Mouse (Mus musculus): Measurements from ENCODE around the gene Atp10a. TPM values are rescaled to one million over a fixed set of nuclear protein-coding genes. Genes with fewer than 3 reads are reported as not detected.

The Atp10a gene
- polyA plus RNA-seq, 1 experiment from 2014 or later = 4.0 TPM

GRCm38 (mm10) chr7:58660046-58660445 lies 4.1 kb downstream of the Atp10a start:
- Histone ChIP-seq H3K4me1 (peaks cover 8% of the 10 kb centered on the region; the same call in 1 of the 2 replicates), H3K4me2 (peak overlapping the region; percentile 15; the same call in 1 of the 2 replicates), H3K9ac (no peak overlapping the region), H3K27ac (no peak overlapping the region), H3K4me3 (replicated peaks) (no peak overlapping the region), H3K27me3 (peaks cover 13% of the 10 kb centered on the region; the same call in 1 of the 2 replicates), H3K36me3 (replicated peaks) (no peaks in the 10 kb centered on the region), H3K9me3 (no peaks in the 10 kb centered on the region)
- no peak for ATAC-seq (ENCODE audit: low FRiP score)

GRCm38 (mm10) chr7:58660665-58661064 lies 4.7 kb downstream of the Atp10a start:
- peaks cover 8% of the 10 kb centered on the region; the same call in 1 of the 2 replicates for H3K4me1 ChIP-seq
- H3K9ac ChIP-seq = no peak overlapping the region
- ATAC-seq (ENCODE audit: low FRiP score) = no peak
- H3K27me3 ChIP-seq = peaks cover 13% of the 10 kb centered on the region; the same call in 1 of the 2 replicates
- no peak overlapping the region for H3K27ac ChIP-seq
- H3K4me3 ChIP-seq (replicated peaks) = no peak overlapping the region
- no peaks in the 10 kb centered on the region for H3K9me3 ChIP-seq
- no peak overlapping the region for H3K4me2 ChIP-seq
- WGBS = 96% methylated on average over 5 of the region's 5 CpGs
- no peaks in the 10 kb centered on the region for H3K36me3 ChIP-seq (replicated peaks)

- no peak for ATAC-seq (ENCODE audit: low FRiP score)
- WGBS = 91% methylated on average over 7 of the region's 7 CpGs
- H3K4me1 ChIP-seq = peaks cover 8% of the 10 kb centered on the region; the same call in 1 of the 2 replicates
- H3K4me3 ChIP-seq (replicated peaks) = no peak overlapping the region
- peaks cover 13% of the 10 kb centered on the region; the same call in 1 of the 2 replicates for H3K27me3 ChIP-seq
- H3K9me3 ChIP-seq = no peaks in the 10 kb centered on the region
- no peaks in the 10 kb centered on the region for H3K36me3 ChIP-seq (replicated peaks)
- no peak overlapping the region for H3K27ac ChIP-seq
- no peak overlapping the region for H3K4me2 ChIP-seq
- H3K9ac ChIP-seq = no peak overlapping the region
These were observed 5.1 kb downstream of the Atp10a start for GRCm38 (mm10) chr7:58661076-58661475.

- peaks cover 7% of the 10 kb centered on the region; the same call in 1 of the 2 replicates for H3K4me1 ChIP-seq
- no peak overlapping the region for H3K9ac ChIP-seq
- no peak for ATAC-seq (ENCODE audit: low FRiP score)
- H3K4me2 ChIP-seq = no peak overlapping the region
- H3K27ac ChIP-seq = no peak overlapping the region
- H3K36me3 ChIP-seq (replicated peaks) = peaks cover 4% of the 10 kb centered on the region; the same call in 1 of the 2 replicates
- H3K27me3 ChIP-seq = no peaks in the 10 kb centered on the region
- H3K4me3 ChIP-seq (replicated peaks) = no peak overlapping the region
- WGBS = 25% methylated on average over 1 of the region's 1 CpGs
- H3K9me3 ChIP-seq = no peaks in the 10 kb centered on the region
These were observed 12.7 kb downstream of the Atp10a start for GRCm38 (mm10) chr7:58668617-58669016.

- Histone ChIP-seq H3K4me2 (no peak overlapping the region), H3K27ac (no peak overlapping the region), H3K27me3 (no peaks in the 10 kb centered on the region), H3K9me3 (no peaks in the 10 kb centered on the region), H3K4me3 (replicated peaks) (no peak overlapping the region), H3K36me3 (replicated peaks) (peaks cover 4% of the 10 kb centered on the region; the same call in 1 of the 2 replicates), H3K4me1 (peaks cover 3% of the 10 kb centered on the region; the same call in 1 of the 2 replicates), H3K9ac (no peak overlapping the region)
- ATAC-seq (ENCODE audit: low FRiP score) = no peak
- 50% methylated on average over 3 of the region's 3 CpGs for WGBS
These were observed 20.1 kb downstream of the Atp10a start for GRCm38 (mm10) chr7:58676075-58676474.

GRCm38 (mm10) chr7:58677111-58677805 lies 21.3 kb downstream of the Atp10a start:
- no peak for ATAC-seq (ENCODE audit: low FRiP score)
- H3K36me3 ChIP-seq (replicated peaks) = no peaks in the 10 kb centered on the region
- no peaks in the 10 kb centered on the region for H3K27me3 ChIP-seq
- H3K4me1 ChIP-seq = peaks cover 3% of the 10 kb centered on the region; the same call in 1 of the 2 replicates
- no peak overlapping the region for H3K4me3 ChIP-seq (replicated peaks)
- no peak overlapping the region for H3K27ac ChIP-seq
- no peak overlapping the region for H3K4me2 ChIP-seq
- no peaks in the 10 kb centered on the region for H3K9me3 ChIP-seq
- no peak overlapping the region for H3K9ac ChIP-seq
- WGBS = 72% methylated on average over 5 of the region's 5 CpGs

- no peaks in the 10 kb centered on the region for H3K36me3 ChIP-seq (replicated peaks)
- H3K4me1 ChIP-seq = peaks cover 8% of the 10 kb centered on the region; the same call in 1 of the 2 replicates
- no peak for ATAC-seq (ENCODE audit: low FRiP score)
- H3K9me3 ChIP-seq = no peaks in the 10 kb centered on the region
- 80% methylated on average over 1 of the region's 1 CpGs for WGBS
- H3K4me2 ChIP-seq = no peak overlapping the region
- H3K9ac ChIP-seq = no peak overlapping the region
- no peaks in the 10 kb centered on the region for H3K27me3 ChIP-seq
- H3K27ac ChIP-seq = no peak overlapping the region
- H3K4me3 ChIP-seq (replicated peaks) = no peak overlapping the region
These were observed 30.0 kb downstream of the Atp10a start for GRCm38 (mm10) chr7:58685967-58686366.

GRCm38 (mm10) chr7:58686573-58686972 lies 30.6 kb downstream of the Atp10a start:
- H3K4me2 ChIP-seq = no peak overlapping the region
- no peak overlapping the region for H3K27ac ChIP-seq
- no peak for ATAC-seq (ENCODE audit: low FRiP score)
- no peaks in the 10 kb centered on the region for H3K9me3 ChIP-seq
- no peak overlapping the region for H3K9ac ChIP-seq
- 84% methylated on average over 5 of the region's 5 CpGs for WGBS
- no peaks in the 10 kb centered on the region for H3K27me3 ChIP-seq
- H3K36me3 ChIP-seq (replicated peaks) = no peaks in the 10 kb centered on the region
- H3K4me3 ChIP-seq (replicated peaks) = no peak overlapping the region
- peaks cover 8% of the 10 kb centered on the region; the same call in 1 of the 2 replicates for H3K4me1 ChIP-seq

GRCm38 (mm10) chr7:58686997-58687396 lies 31.0 kb downstream of the Atp10a start:
- ATAC-seq (ENCODE audit: low FRiP score) = no peak
- Histone ChIP-seq H3K27ac (no peak overlapping the region), H3K4me3 (replicated peaks) (no peak overlapping the region), H3K4me1 (peaks cover 8% of the 10 kb centered on the region; the same call in 1 of the 2 replicates), H3K4me2 (no peak overlapping the region), H3K9me3 (no peaks in the 10 kb centered on the region), H3K9ac (no peak overlapping the region), H3K27me3 (no peaks in the 10 kb centered on the region), H3K36me3 (replicated peaks) (no peaks in the 10 kb centered on the region)
- 90% methylated on average over 2 of the region's 2 CpGs for WGBS

GRCm38 (mm10) chr7:58690069-58690923 lies 34.3 kb downstream of the Atp10a start:
- H3K9me3 ChIP-seq = no peaks in the 10 kb centered on the region
- no peak overlapping the region for H3K27ac ChIP-seq
- peak; percentile 53; the same call in 1 of the 2 replicates for ATAC-seq (ENCODE audit: low FRiP score)
- H3K36me3 ChIP-seq (replicated peaks) = no peaks in the 10 kb centered on the region
- no peak overlapping the region for H3K9ac ChIP-seq
- peaks cover 8% of the 10 kb centered on the region; the same call in 1 of the 2 replicates for H3K4me1 ChIP-seq
- no peak overlapping the region for H3K4me2 ChIP-seq
- H3K27me3 ChIP-seq = no peaks in the 10 kb centered on the region
- no peak overlapping the region for H3K4me3 ChIP-seq (replicated peaks)
- 61% methylated on average over 6 of the region's 6 CpGs for WGBS

- Histone ChIP-seq H3K9me3 (no peaks in the 10 kb centered on the region), H3K4me2 (no peak overlapping the region), H3K36me3 (replicated peaks) (no peaks in the 10 kb centered on the region), H3K4me3 (replicated peaks) (no peak overlapping the region), H3K27me3 (no peaks in the 10 kb centered on the region), H3K4me1 (peaks cover 8% of the 10 kb centered on the region; the same call in 1 of the 2 replicates), H3K9ac (no peak overlapping the region), H3K27ac (no peak overlapping the region)
- WGBS = 84% methylated on average over 6 of the region's 6 CpGs
- ATAC-seq (ENCODE audit: low FRiP score) = no peak
These were observed 35.1 kb downstream of the Atp10a start for GRCm38 (mm10) chr7:58690997-58691596.

GRCm38 (mm10) chr7:58692704-58693103 lies 36.7 kb downstream of the Atp10a start:
- no peak for ATAC-seq (ENCODE audit: low FRiP score)
- Histone ChIP-seq H3K9me3 (no peaks in the 10 kb centered on the region), H3K27ac (no peak overlapping the region), H3K4me2 (no peak overlapping the region), H3K9ac (no peak overlapping the region), H3K4me3 (replicated peaks) (no peak overlapping the region), H3K36me3 (replicated peaks) (no peaks in the 10 kb centered on the region), H3K4me1 (peaks cover 8% of the 10 kb centered on the region; the same call in 1 of the 2 replicates), H3K27me3 (no peaks in the 10 kb centered on the region)
- WGBS = 84% methylated on average over 2 of the region's 2 CpGs
